Mouse (Mus musculus) brain, embryonic 18.5 days (tissue): Measurements from ENCODE around the gene Zfp354b.

ENCODE experiments used
- DNase-seq: peaks from one replicate; pipeline ENCODE4 v3.0.0-alpha.2; 2012; ENCODE audit warnings: low read depth, low spot score

Gene Zfp354b

GRCm38 (mm10) chr11:50931451-50931866 is at the start of gene Zfp354b:
Gene Zfp354b (minus strand): TSS chr11:50931633.
- peak; percentile 90 for DNase-seq

- DNase-seq: no peak
Measured at GRCm38 (mm10) chr11:50977216-50977615, 45.8 kb upstream of the Zfp354b start.

- DNase-seq: no peak
Measured at GRCm38 (mm10) chr11:50966230-50966629, 34.8 kb upstream of the Zfp354b start, which contains the start of gene Olfr1378. Gene Olfr1378 (plus strand): TSS chr11:50966530.

- no peak for DNase-seq
Measured at GRCm38 (mm10) chr11:50964886-50965285, 33.5 kb upstream of the Zfp354b start.

- DNase-seq: no peak
Measured at GRCm38 (mm10) chr11:50953665-50954064, 22.2 kb upstream of the Zfp354b start, which contains the start of gene Prop1. Gene Prop1 (minus strand): TSS chr11:50953765.

GRCm38 (mm10) chr11:50952290-50952689 is 20.9 kb upstream of the Zfp354b start:
- DNase-seq: no peak

- DNase-seq: no peak
Measured at GRCm38 (mm10) chr11:50943506-50943905, 12.1 kb upstream of the Zfp354b start, which contains the start of gene 4933414I15Rik. Gene 4933414I15Rik (minus strand): TSS chr11:50943765.

- no peak for DNase-seq
Measured at GRCm38 (mm10) chr11:50942386-50942785, 11.0 kb upstream of the Zfp354b start.

- DNase-seq: peak; percentile 22
Measured at GRCm38 (mm10) chr11:50939621-50940366, 8.4 kb upstream of the Zfp354b start.

- DNase-seq: no peak
Measured at GRCm38 (mm10) chr11:50938435-50938834, 7.0 kb upstream of the Zfp354b start.

GRCm38 (mm10) chr11:50932040-50932439 is 607 bp upstream of the Zfp354b start:
- no peak for DNase-seq

GRCm38 (mm10) chr11:50931021-50931420 is 412 bp downstream of the Zfp354b start:
- DNase-seq: no peak

- peak; percentile 4 for DNase-seq
Measured at GRCm38 (mm10) chr11:50930469-50931014, 891 bp downstream of the Zfp354b start.

- peak; percentile 79 for DNase-seq
Measured at GRCm38 (mm10) chr11:50915671-50916320, 15.6 kb downstream of the Zfp354b start, which contains the start of gene Zfp2. Gene Zfp2 (minus strand): TSS chr11:50916165.

- DNase-seq: no peak
Measured at GRCm38 (mm10) chr11:50914461-50914860, 17.0 kb downstream of the Zfp354b start.

GRCm38 (mm10) chr11:50913301-50913700 is 18.1 kb downstream of the Zfp354b start:
- no peak for DNase-seq

- no peak for DNase-seq
Measured at GRCm38 (mm10) chr11:50908136-50908535, 23.3 kb downstream of the Zfp354b start.

GRCm38 (mm10) chr11:50897359-50897758 is 34.1 kb downstream of the Zfp354b start:
- no peak for DNase-seq

GRCm38 (mm10) chr11:50892441-50892840 is 39.0 kb downstream of the Zfp354b start:
- DNase-seq: no peak

GRCm38 (mm10) chr11:50887390-50888128 is 43.9 kb downstream of the Zfp354b start, which contains the start of gene Zfp454:
Gene Zfp454 (minus strand): TSS chr11:50887651.
- peak; percentile 92 for DNase-seq

GRCm38 (mm10) chr11:50886933-50887293 is 44.5 kb downstream of the Zfp354b start:
- no peak for DNase-seq
